Comparison of ENCODE assay signal across 12 mouse cellular contexts in genomic region chr12:33928331-33929192, GRCm38 (mm10). TPM values are rescaled to one million over a fixed set of nuclear protein-coding genes. Genes with fewer than 3 reads are reported as not detected.
A peak's percentile ranks its signal among the peaks of the same experiment; 100 is the strongest.
DNase-seq lines count a peak whose midpoint lies in the region; ATAC-seq lines count a peak whose summit lies in the region.
"Had no signal": no experiment of that assay in that cellular context is flagged by ENCODE, and none has a peak within 500 bp of the region (broad histone marks: within the 10 kb centered on the region; RNA-seq: fewer than 3 reads in every experiment).

Ferd3l (plus strand) TSS chr12:33928425.

- H3K4me3 ChIP-seq in heart, embryonic 14.5 days (ENCODE audit: control insufficient read depth in 1 of 2, insufficient read depth in 1 of 2, low read depth in 1 of 2, low read length in 2 of 2) = peak within 1 kb of the TSS in 1 of 2 experiments; percentile 13; a peak in 2 of 4 replicates
- H3K4me3 ChIP-seq in embryonic facial prominence, embryonic 12.5 days = peak within 1 kb of the TSS; percentile 31
- peak within 1 kb of the TSS; percentile 24 for H3K4me3 ChIP-seq in intestine, embryonic 14.5 days (ENCODE audit: low read depth, low read length)
- H3K4me3 ChIP-seq in neural tube, embryonic 11.5 days (ENCODE audit: low read depth, low read length) = peak within 1 kb of the TSS; percentile 31

- no peak for DNase-seq in heart, postnatal 4 days
- DNase-seq in intestine, embryonic 14.5 days (ENCODE audit: low spot score) = no peak
- peak; percentile 39 for DNase-seq in neural tube, embryonic 11.5 days (ENCODE audit: low spot score)
- no peak for DNase-seq in urinary bladder, postnatal 14 days (ENCODE audit: low spot score)
- DNase-seq in adrenal gland, adult 2 months = no peak
- no peak for DNase-seq in spleen, postnatal 4 days (ENCODE audit: low spot score in 2 of 2)

- H3K9me3 ChIP-seq in heart, embryonic 14.5 days (ENCODE audit: control insufficient read depth, low read length) = no peaks in the 10 kb centered on the region
- H3K9me3 ChIP-seq in embryonic facial prominence, embryonic 12.5 days = no peaks in the 10 kb centered on the region
- H3K9me3 ChIP-seq in intestine, embryonic 14.5 days (ENCODE audit: control insufficient read depth, low read length) = no peaks in the 10 kb centered on the region
- H3K9me3 ChIP-seq in neural tube, embryonic 11.5 days (ENCODE audit: control insufficient read depth, low read length) = no peaks in the 10 kb centered on the region

- H3K27me3 ChIP-seq in heart, embryonic 14.5 days (ENCODE audit: control insufficient read depth, insufficient read depth, low read length) = peaks cover 37% of the 10 kb centered on the region
- peaks cover 36% of the 10 kb centered on the region for H3K27me3 ChIP-seq in embryonic facial prominence, embryonic 12.5 days
- peaks cover 41% of the 10 kb centered on the region for H3K27me3 ChIP-seq in intestine, embryonic 14.5 days (replicated peaks; ENCODE audit: control insufficient read depth, insufficient read depth, low read length)
- peaks cover 30% of the 10 kb centered on the region for H3K27me3 ChIP-seq in neural tube, embryonic 11.5 days (ENCODE audit: control insufficient read depth, insufficient read depth, low read length)

- no peak within 1 kb of the TSS for H3K27ac ChIP-seq in heart, embryonic 14.5 days (replicated peaks in 1 of 2; ENCODE audit: control insufficient read depth in 1 of 2, insufficient read depth in 1 of 2, low read depth in 2 of 2, low read length in 2 of 2)
- H3K27ac ChIP-seq in embryonic facial prominence, embryonic 12.5 days = no peak within 1 kb of the TSS
- no peak within 1 kb of the TSS for H3K27ac ChIP-seq in intestine, embryonic 14.5 days (ENCODE audit: low read depth)
- H3K27ac ChIP-seq in neural tube, embryonic 11.5 days (ENCODE audit: low read depth, low read length) = no peak within 1 kb of the TSS

- H3K4me1 ChIP-seq in heart, embryonic 14.5 days (ENCODE audit: control insufficient read depth in 2 of 2, insufficient read depth in 2 of 2, low read length in 2 of 2) = no peaks in the 10 kb centered on the region; a peak in 1 of 4 replicates
- H3K4me1 ChIP-seq in embryonic facial prominence, embryonic 12.5 days = peaks cover 13% of the 10 kb centered on the region; the same call in 1 of the 2 replicates
- peaks cover 10% of the 10 kb centered on the region; the same call in 1 of the 2 replicates for H3K4me1 ChIP-seq in intestine, embryonic 14.5 days (replicated peaks; ENCODE audit: control insufficient read depth, insufficient read depth, low read length)
- peaks cover 12% of the 10 kb centered on the region for H3K4me1 ChIP-seq in neural tube, embryonic 11.5 days (ENCODE audit: control insufficient read depth, insufficient read depth, low read length)

- 2% methylated on average over 39 of the region's 39 CpGs for WGBS in heart, embryonic 14.5 days
- under 1% methylated on average over 39 of the region's 39 CpGs for WGBS in embryonic facial prominence, embryonic 12.5 days
- WGBS in intestine, embryonic 14.5 days = 1% methylated on average over 39 of the region's 39 CpGs
- WGBS in neural tube, embryonic 11.5 days = 1% methylated on average over 39 of the region's 39 CpGs

- H3K4me2 ChIP-seq in heart, embryonic 14.5 days (ENCODE audit: low read length) = peak within 1 kb of the TSS; percentile 51
- H3K4me2 ChIP-seq in embryonic facial prominence, embryonic 12.5 days (replicated peaks) = peak within 1 kb of the TSS; percentile 50
- H3K4me2 ChIP-seq in intestine, embryonic 14.5 days (ENCODE audit: low read length) = peak within 1 kb of the TSS; percentile 39
- peak within 1 kb of the TSS; percentile 45 for H3K4me2 ChIP-seq in neural tube, embryonic 11.5 days (ENCODE audit: low read depth)

- no peaks in the 10 kb centered on the region for H3K36me3 ChIP-seq in heart, embryonic 14.5 days (ENCODE audit: control insufficient read depth, insufficient read depth, low read length)
- H3K36me3 ChIP-seq in embryonic facial prominence, embryonic 12.5 days = no peaks in the 10 kb centered on the region
- no peaks in the 10 kb centered on the region for H3K36me3 ChIP-seq in intestine, embryonic 14.5 days (ENCODE audit: control insufficient read depth, insufficient read depth, low read length)
- H3K36me3 ChIP-seq in neural tube, embryonic 11.5 days (ENCODE audit: control insufficient read depth, insufficient read depth, low read length) = no peaks in the 10 kb centered on the region

- H3K9ac ChIP-seq in heart, embryonic 14.5 days (ENCODE audit: low read length) = no peak within 1 kb of the TSS
- H3K9ac ChIP-seq in embryonic facial prominence, embryonic 12.5 days = no peak within 1 kb of the TSS
- no peak within 1 kb of the TSS for H3K9ac ChIP-seq in intestine, embryonic 14.5 days (ENCODE audit: low read length)
- no peak within 1 kb of the TSS for H3K9ac ChIP-seq in neural tube, embryonic 11.5 days (ENCODE audit: low read length)

- no peak for ATAC-seq in heart, embryonic 14.5 days (ENCODE audit: insufficient number of reproducible peaks, insufficient read depth, low FRiP score, low read depth)
- no peak for ATAC-seq in embryonic facial prominence, embryonic 12.5 days (ENCODE audit: insufficient number of reproducible peaks, insufficient read depth, low FRiP score, low TSS enrichment)
- no peak for ATAC-seq in intestine, embryonic 14.5 days (replicated peaks; ENCODE audit: low FRiP score, low TSS enrichment, low read depth)
- 0 out of 2 replicates have a peak, but pooled peaks have one; percentile 22 for ATAC-seq in neural tube, embryonic 11.5 days (ENCODE audit: insufficient read depth, low FRiP score, low TSS enrichment)

RNA-seq across cellular contexts. Expression of gene Ferd3l, which starts in this region (rescaled TPM):
- polyA plus RNA-seq in heart, embryonic 14.5 days (2014; fragmentation: Nextera tagmentation; extraction: Ambion mirVana) = not detected in 2 replicates
- not detected for total RNA-seq in heart, postnatal 4 days (2021)
- polyA plus RNA-seq in embryonic facial prominence, embryonic 12.5 days (2016; fragmentation: Nextera tagmentation; extraction: Ambion mirVana) = 0.19 TPM in 1 of 2 replicates, not detected in the other
- polyA plus RNA-seq in intestine, embryonic 14.5 days (2014; fragmentation: Nextera tagmentation; extraction: Ambion mirVana) = not detected in 2 replicates
- polyA plus RNA-seq in neural tube, embryonic 11.5 days (2014; fragmentation: Nextera tagmentation; extraction: Ambion mirVana) = 0.72 and 1.2 TPM in 2 replicates
- not detected for total RNA-seq in adrenal gland, adult 2 months (2021)
- polyA plus RNA-seq in adrenal gland, adult 2 months (2012; rRNA removed) = not detected in 2 replicates
- total RNA-seq: adrenal gland, postnatal 4 days; heart, postnatal 25 days had no signal
- polyA plus RNA-seq: liver, embryonic 16.5 days; urinary bladder, adult 2 months had no signal
